Comparison of ENCODE assay signal across 21 mouse cellular contexts in the genomic region with DNA sequence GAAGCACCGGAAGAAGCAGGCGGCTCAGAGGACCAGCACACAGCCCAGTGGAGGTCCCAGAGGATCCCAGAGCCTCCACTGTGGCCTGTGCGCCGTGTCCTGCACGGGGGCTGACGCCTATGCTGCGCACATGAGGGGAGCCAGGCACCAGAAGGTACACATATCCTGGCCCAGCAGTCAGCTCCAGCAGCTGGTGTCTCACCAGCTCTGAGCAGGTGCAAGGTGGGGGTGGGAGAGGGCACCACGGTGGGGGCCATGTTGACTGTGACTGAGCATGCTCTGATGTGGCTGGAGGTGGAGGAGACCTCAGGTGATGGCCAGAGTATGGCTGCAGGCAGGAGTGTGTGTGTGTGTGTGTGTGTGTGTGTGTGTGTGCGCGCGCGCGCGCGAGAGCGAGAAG. TPM values are rescaled to one million over a fixed set of nuclear protein-coding genes. Genes with fewer than 3 reads are reported as not detected.
DNase-seq lines count a peak whose midpoint lies in the region; ATAC-seq and TF ChIP-seq lines count a peak whose summit lies in the region.
"Had no signal": no experiment of that assay in that cellular context is flagged by ENCODE, and none has a peak within 500 bp of the region (broad histone marks: within the 10 kb centered on the region; RNA-seq: fewer than 3 reads in every experiment).

No protein-coding gene starts in this region.

- WGBS in neural tube, embryonic 12.5 days = 90% methylated on average over 16 of the region's 16 CpGs
- 92% methylated on average over 16 of the region's 16 CpGs for WGBS in neural tube, embryonic 15.5 days

- no peak for TF ChIP-seq EP300 in ES-Bruce4 (IDR thresholded peaks at IDR 0.05; ENCODE audit: insufficient read depth, low read depth, low read length)

- no peak overlapping the region for H3K9ac ChIP-seq in neural tube, embryonic 12.5 days
- no peak overlapping the region for H3K9ac ChIP-seq in neural tube, embryonic 15.5 days (replicated peaks)
- no peak overlapping the region for H3K9ac ChIP-seq in ES-Bruce4 (ENCODE audit: low read depth, poor library complexity, severe bottlenecking)
- H3K9ac ChIP-seq: forebrain, embryonic 13.5 days; forebrain, postnatal 0 days; heart, embryonic 15.5 days; hindbrain, embryonic 15.5 days had no signal

- DNase-seq in thymus, postnatal 0 days (ENCODE audit: low spot score) = peak; percentile 77
- peak; percentile 64 for DNase-seq in thymus, postnatal 4 days
- no peak for DNase-seq in adrenal gland, postnatal 25 days
- no peak for DNase-seq in spleen, postnatal 4 days (ENCODE audit: low spot score in 2 of 2)
- DNase-seq: adrenal gland, postnatal 10 days; cerebellum, adult 9-10 months; forebrain, postnatal 0 days; gastrocnemius, postnatal 14 days; heart, adult 2 months; heart, postnatal 14 days had no signal

- TF ChIP-seq POLR2A in ES-Bruce4 (IDR thresholded peaks at IDR 0.05; ENCODE audit: insufficient read depth, low read length) = no peak

- 0 out of 2 replicates have a peak, but pooled peaks cover 3% of the 10 kb centered on the region for H3K36me3 ChIP-seq in neural tube, embryonic 12.5 days
- H3K36me3 ChIP-seq in neural tube, embryonic 15.5 days = peaks cover 5% of the 10 kb centered on the region; the same call in 1 of the 2 replicates
- H3K36me3 ChIP-seq in ES-Bruce4 (ENCODE audit: control insufficient read depth, insufficient read depth, low read length, poor library complexity, severe bottlenecking) = no peaks in the 10 kb centered on the region
- H3K36me3 ChIP-seq: embryonic facial prominence, embryonic 10.5 days; G1E; heart, embryonic 15.5 days; hindbrain, embryonic 10.5 days; hindbrain, embryonic 15.5 days had no signal

- peaks cover 48% of the 10 kb centered on the region for H3K27me3 ChIP-seq in neural tube, embryonic 12.5 days (replicated peaks)
- peaks cover 30% of the 10 kb centered on the region for H3K27me3 ChIP-seq in neural tube, embryonic 15.5 days (replicated peaks)
- no peaks in the 10 kb centered on the region for H3K27me3 ChIP-seq in ES-Bruce4 (ENCODE audit: control insufficient read depth, insufficient read depth, low read length, poor library complexity, severe bottlenecking)

- H3K4me2 ChIP-seq in neural tube, embryonic 12.5 days (replicated peaks) = no peak overlapping the region
- H3K4me2 ChIP-seq in neural tube, embryonic 15.5 days = no peak overlapping the region
- H3K4me2 ChIP-seq: forebrain, embryonic 13.5 days; heart, embryonic 11.5 days; heart, embryonic 15.5 days; hindbrain, embryonic 15.5 days had no signal

- no peak for ATAC-seq in neural tube, embryonic 12.5 days (ENCODE audit: low FRiP score, low read depth)
- no peak for ATAC-seq in neural tube, embryonic 15.5 days (ENCODE audit: low FRiP score)
- ATAC-seq: forebrain, embryonic 13.5 days; forebrain, postnatal 0 days had no signal

- no peak for TF ChIP-seq CTCF in ES-Bruce4 (IDR thresholded peaks at IDR 0.05; ENCODE audit: low read depth, low read length)

- 0 out of 2 replicates have a peak overlapping the region, but pooled peaks have one; percentile 3 for H3K4me3 ChIP-seq in neural tube, embryonic 12.5 days
- no peak overlapping the region for H3K4me3 ChIP-seq in neural tube, embryonic 15.5 days (replicated peaks)
- H3K4me3 ChIP-seq in ES-Bruce4 (ENCODE audit: low read depth, low read length) = peak overlapping the region; percentile 13
- H3K4me3 ChIP-seq: embryonic facial prominence, embryonic 10.5 days; forebrain, embryonic 13.5 days; heart, adult 2 months; heart, embryonic 15.5 days; hindbrain, embryonic 10.5 days; hindbrain, embryonic 15.5 days had no signal

- peaks cover 7% of the 10 kb centered on the region; the same call in 1 of the 2 replicates for H3K4me1 ChIP-seq in neural tube, embryonic 12.5 days
- peaks cover 12% of the 10 kb centered on the region for H3K4me1 ChIP-seq in neural tube, embryonic 15.5 days
- H3K4me1 ChIP-seq in ES-Bruce4 (ENCODE audit: control insufficient read depth, insufficient read depth, low read length) = peaks cover 1% of the 10 kb centered on the region

- no peaks in the 10 kb centered on the region for H3K9me3 ChIP-seq in neural tube, embryonic 12.5 days
- H3K9me3 ChIP-seq in neural tube, embryonic 15.5 days (replicated peaks) = no peaks in the 10 kb centered on the region
- no peaks in the 10 kb centered on the region for H3K9me3 ChIP-seq in ES-Bruce4 (replicated peaks; ENCODE audit: control insufficient read depth, insufficient read depth, low read length, poor library complexity, severe bottlenecking)
- H3K9me3 ChIP-seq: embryonic facial prominence, embryonic 10.5 days; forebrain, embryonic 13.5 days; G1E; heart, embryonic 15.5 days; hindbrain, embryonic 10.5 days; hindbrain, embryonic 15.5 days had no signal

- no peak overlapping the region for H3K27ac ChIP-seq in neural tube, embryonic 12.5 days
- no peak overlapping the region for H3K27ac ChIP-seq in neural tube, embryonic 15.5 days (replicated peaks)
- no peak overlapping the region for H3K27ac ChIP-seq in ES-Bruce4 (ENCODE audit: insufficient read depth, low read length)
- H3K27ac ChIP-seq: embryonic facial prominence, embryonic 10.5 days; forebrain, embryonic 13.5 days; heart, adult 2 months; heart, embryonic 15.5 days; hindbrain, embryonic 10.5 days; hindbrain, embryonic 15.5 days had no signal

RNA-seq across cellular contexts. Expression of a gene that starts 9.1 kb away (rescaled TPM):
- 16.0 and 18.2 TPM in 2 replicates for polyA plus RNA-seq in neural tube, embryonic 12.5 days (2016; fragmentation: Nextera tagmentation; extraction: Ambion mirVana)
- polyA plus RNA-seq in neural tube, embryonic 15.5 days (2015; fragmentation: Nextera tagmentation; extraction: Ambion mirVana) = 27.1 and 31.9 TPM in 2 replicates
- polyA plus RNA-seq in ES-Bruce4 (2011; ENCODE audit: insufficient read depth, insufficient read length, low read depth, missing spikeins) = 11.2 and 11.6 TPM in 2 replicates
- polyA plus RNA-seq in thymus, postnatal 0 days (2015; fragmentation: Nextera tagmentation; extraction: Ambion mirVana) = 0.81 and 1.7 TPM in 2 replicates
- 14.0 and 22.3 TPM in 2 replicates for total RNA-seq in adrenal gland, postnatal 25 days (2021)

RNA-seq across cellular contexts. Expression of a gene that starts 10.7 kb away (rescaled TPM):
- 5.1 and 6.2 TPM in 2 replicates for polyA plus RNA-seq in neural tube, embryonic 12.5 days (2016; fragmentation: Nextera tagmentation; extraction: Ambion mirVana)
- polyA plus RNA-seq in neural tube, embryonic 15.5 days (2015; fragmentation: Nextera tagmentation; extraction: Ambion mirVana) = 37.1 and 48.3 TPM in 2 replicates
- 1.1 and 1.2 TPM in 2 replicates for polyA plus RNA-seq in ES-Bruce4 (2011; ENCODE audit: insufficient read depth, insufficient read length, low read depth, missing spikeins)
- 17.7 and 19.3 TPM in 2 replicates for polyA plus RNA-seq in thymus, postnatal 0 days (2015; fragmentation: Nextera tagmentation; extraction: Ambion mirVana)
- total RNA-seq in adrenal gland, postnatal 25 days (2021) = 0.82 and 1.4 TPM in 2 replicates
- total RNA-seq: gastrocnemius, adult 18-20 months had no signal
- polyA plus RNA-seq: G1E had no signal

RNA-seq across cellular contexts. Expression of a gene that starts 11.4 kb away (rescaled TPM):
- polyA plus RNA-seq in neural tube, embryonic 12.5 days (2016; fragmentation: Nextera tagmentation; extraction: Ambion mirVana) = 34.0 and 43.6 TPM in 2 replicates
- polyA plus RNA-seq in neural tube, embryonic 15.5 days (2015; fragmentation: Nextera tagmentation; extraction: Ambion mirVana) = 64.8 and 91.1 TPM in 2 replicates
- 0.88 and 0.91 TPM in 2 replicates for polyA plus RNA-seq in ES-Bruce4 (2011; ENCODE audit: insufficient read depth, insufficient read length, low read depth, missing spikeins)
- polyA plus RNA-seq in thymus, postnatal 0 days (2015; fragmentation: Nextera tagmentation; extraction: Ambion mirVana) = 0.62 and 0.70 TPM in 2 replicates
- total RNA-seq in adrenal gland, postnatal 25 days (2021) = 1.0 and 2.8 TPM in 2 replicates
- total RNA-seq: gastrocnemius, adult 18-20 months had no signal
- polyA plus RNA-seq: G1E had no signal

RNA-seq across cellular contexts. Expression of a gene that starts 24.7 kb away (rescaled TPM):
- 157 and 176 TPM in 2 replicates for polyA plus RNA-seq in neural tube, embryonic 12.5 days (2016; fragmentation: Nextera tagmentation; extraction: Ambion mirVana)
- 155 and 160 TPM in 2 replicates for polyA plus RNA-seq in neural tube, embryonic 15.5 days (2015; fragmentation: Nextera tagmentation; extraction: Ambion mirVana)
- polyA plus RNA-seq in ES-Bruce4 (2011; ENCODE audit: insufficient read depth, insufficient read length, low read depth, missing spikeins) = 52.2 and 63.7 TPM in 2 replicates
- 216 and 225 TPM in 2 replicates for polyA plus RNA-seq in thymus, postnatal 0 days (2015; fragmentation: Nextera tagmentation; extraction: Ambion mirVana)
- total RNA-seq in adrenal gland, postnatal 25 days (2021) = 116 and 128 TPM in 2 replicates

RNA-seq across cellular contexts. Expression of a gene that starts 24.7 kb away (rescaled TPM):
- 35.9 and 36.4 TPM in 2 replicates for polyA plus RNA-seq in neural tube, embryonic 12.5 days (2016; fragmentation: Nextera tagmentation; extraction: Ambion mirVana)
- 38.0 and 39.1 TPM in 2 replicates for polyA plus RNA-seq in neural tube, embryonic 15.5 days (2015; fragmentation: Nextera tagmentation; extraction: Ambion mirVana)
- 25.8 and 26.4 TPM in 2 replicates for polyA plus RNA-seq in ES-Bruce4 (2011; ENCODE audit: insufficient read depth, insufficient read length, low read depth, missing spikeins)
- polyA plus RNA-seq in thymus, postnatal 0 days (2015; fragmentation: Nextera tagmentation; extraction: Ambion mirVana) = 34.8 and 38.7 TPM in 2 replicates
- total RNA-seq in adrenal gland, postnatal 25 days (2021) = 70.4 and 110 TPM in 2 replicates

Comparison
In these comparisons a context has a peak if more than half of its experiments do, and no peak if none do; other contexts are left out.
1. DNase-seq: peak in thymus, postnatal 0 days (single experiment) and thymus, postnatal 4 days (single experiment); none in adrenal gland, postnatal 25 days (single experiment) and spleen, postnatal 4 days (0 of 2).
2. RNA of a gene that starts 11.4 kb away (polyA plus RNA-seq): 64.8 to 91.1 TPM in neural tube, embryonic 15.5 days and 34.0 to 43.6 TPM in neural tube, embryonic 12.5 days; 0.88 to 0.91 TPM in ES-Bruce4 and 0.62 to 0.70 TPM in thymus, postnatal 0 days; every median in the first group is over 10 times any median in the second.